Mouse (Mus musculus): ENCODE data around the gene Mmp14. TPM values are rescaled to one million over a fixed set of nuclear protein-coding genes. Genes with fewer than 3 reads are reported as not detected.

The Mmp14 gene
- polyA plus RNA-seq, 1 experiment from 2014 or later: 259 TPM

DNA sequence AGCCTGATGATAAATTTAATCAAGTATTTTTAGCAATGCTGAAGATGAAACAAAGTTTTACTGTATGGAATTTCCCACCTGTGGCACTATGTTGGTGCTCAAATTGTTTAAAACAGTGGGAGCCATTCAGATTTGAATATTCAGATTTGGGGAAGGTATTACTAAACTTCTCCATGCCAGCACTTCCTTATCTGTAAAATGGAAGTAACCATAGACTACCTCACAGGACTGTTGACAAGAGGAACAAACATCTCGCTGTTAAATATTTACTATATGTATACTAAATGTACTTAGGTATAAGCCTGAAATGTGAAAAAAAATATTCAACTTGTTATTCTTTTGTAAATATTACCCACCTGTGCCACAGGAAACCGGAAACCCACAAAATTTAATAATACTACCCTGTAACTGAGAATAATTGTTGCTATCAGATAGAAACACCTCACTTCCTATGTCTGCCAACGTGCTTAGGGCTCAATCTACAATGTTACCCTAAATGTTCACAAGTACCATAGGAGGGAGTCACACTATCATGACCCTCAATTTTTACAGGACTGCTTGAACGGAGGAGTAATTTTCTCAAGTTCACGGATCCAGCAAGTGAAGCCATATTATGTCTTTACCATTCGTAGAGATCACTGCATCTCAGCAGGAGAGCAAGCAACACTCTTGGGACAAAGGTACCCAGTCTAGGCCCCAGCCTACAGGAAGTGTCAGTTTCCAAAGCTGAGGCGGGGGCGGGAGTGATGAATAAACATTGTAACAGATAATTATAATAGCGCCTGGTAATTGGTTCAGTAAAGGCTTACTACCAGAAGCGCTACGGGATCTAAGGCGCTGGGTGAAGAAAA is 31.9 kb downstream of the Mmp14 start:
- Histone ChIP-seq H3K9me3 (replicated peaks) (no peaks in the 10 kb centered on the region), H3K4me2 (replicated peaks) (peak overlapping the region; percentile 80), H3K27ac (replicated peaks) (peak overlapping the region; percentile 82), H3K9ac (peak overlapping the region; percentile 64), H3K27me3 (no peaks in the 10 kb centered on the region), H3K36me3 (peaks cover 16% of the 10 kb centered on the region), H3K4me3 (replicated peaks) (peak overlapping the region; percentile 91), H3K4me1 (peaks cover 13% of the 10 kb centered on the region)
- 11% methylated on average over 12 of the region's 12 CpGs for WGBS
- ATAC-seq (ENCODE audit: insufficient number of reproducible peaks, low FRiP score, low TSS enrichment, low read depth): no peak; the same call in 1 of the 2 replicates

DNA sequence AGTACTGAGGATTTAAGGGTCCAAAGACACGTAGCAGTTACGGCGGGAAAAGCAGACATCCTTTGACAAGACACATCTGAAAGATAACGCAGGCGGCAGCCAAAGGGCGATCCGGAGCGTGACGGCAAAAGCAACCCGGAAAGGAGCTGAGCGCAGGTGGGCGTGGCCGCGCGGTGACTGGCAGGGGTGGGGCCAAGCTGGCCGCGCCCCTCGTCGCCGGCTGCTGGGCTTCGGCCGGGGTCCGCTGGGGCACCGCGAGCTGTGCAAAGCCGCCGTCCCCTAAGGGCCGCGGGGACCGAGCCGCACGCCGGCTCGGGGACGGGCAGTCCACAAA is 32.5 kb downstream of the Mmp14 start, which contains the start of gene Lrp10:
Gene Lrp10, plus strand, starts transcription at position 179 of the 334 bp plus-strand sequence.
- WGBS: 0% methylated on average over 35 of the region's 35 CpGs
- Histone ChIP-seq H3K4me1 (peaks cover 13% of the 10 kb centered on the region), H3K27me3 (no peaks in the 10 kb centered on the region), H3K36me3 (peaks cover 21% of the 10 kb centered on the region), H3K4me3 (replicated peaks) (peak within 1 kb of the TSS; percentile 91), H3K27ac (replicated peaks) (peak within 1 kb of the TSS; percentile 82), H3K4me2 (replicated peaks) (peak within 1 kb of the TSS; percentile 80), H3K9me3 (replicated peaks) (no peaks in the 10 kb centered on the region), H3K9ac (peak within 1 kb of the TSS; percentile 64)
- ATAC-seq (ENCODE audit: insufficient number of reproducible peaks, low FRiP score, low TSS enrichment, low read depth): peak; percentile 89

DNA sequence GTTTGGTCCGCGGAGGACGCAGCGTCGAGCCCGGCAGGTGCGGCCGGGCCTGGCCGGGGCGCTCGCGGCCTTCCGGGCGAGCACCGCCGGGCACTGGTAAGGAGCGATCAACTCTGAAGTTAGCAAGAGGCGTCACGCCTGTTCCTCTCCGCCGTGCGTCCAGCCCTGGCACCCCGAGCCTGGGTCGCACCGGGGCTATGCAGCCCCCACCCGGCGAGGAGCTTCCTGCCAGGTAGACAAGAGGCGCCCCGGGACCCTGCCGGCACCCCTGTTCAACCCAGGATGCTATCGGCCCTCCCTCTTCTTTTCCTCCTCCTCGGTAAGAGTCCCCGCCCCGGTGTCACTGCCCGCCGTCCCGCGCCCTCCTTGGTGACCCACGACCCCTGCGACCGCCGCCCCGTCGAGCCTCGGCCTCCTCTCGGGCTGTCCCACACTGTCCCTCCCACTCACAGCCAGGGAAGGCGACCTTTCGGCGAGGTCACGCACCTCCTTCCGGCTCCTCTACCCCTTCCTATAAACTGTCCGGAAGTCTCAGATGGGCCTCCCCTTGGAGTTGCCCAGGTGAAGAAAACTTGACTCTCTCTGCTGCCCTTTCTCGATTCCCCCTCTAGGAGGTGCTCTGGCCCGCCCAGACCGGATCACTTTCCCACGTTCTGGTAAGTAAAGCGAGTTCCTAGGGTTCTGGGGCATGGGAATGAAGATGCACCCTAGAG is 33.0 kb downstream of the Mmp14 start:
- Histone ChIP-seq H3K9ac (peak overlapping the region; percentile 64), H3K4me2 (replicated peaks) (peak overlapping the region; percentile 80), H3K27ac (replicated peaks) (peak overlapping the region; percentile 82), H3K36me3 (peaks cover 26% of the 10 kb centered on the region), H3K9me3 (replicated peaks) (no peaks in the 10 kb centered on the region), H3K27me3 (no peaks in the 10 kb centered on the region), H3K4me3 (replicated peaks) (peak overlapping the region; percentile 91), H3K4me1 (peaks cover 13% of the 10 kb centered on the region)
- ATAC-seq (ENCODE audit: insufficient number of reproducible peaks, low FRiP score, low TSS enrichment, low read depth): peak; percentile 71
- WGBS: 1% methylated on average over 56 of the region's 57 CpGs

DNA sequence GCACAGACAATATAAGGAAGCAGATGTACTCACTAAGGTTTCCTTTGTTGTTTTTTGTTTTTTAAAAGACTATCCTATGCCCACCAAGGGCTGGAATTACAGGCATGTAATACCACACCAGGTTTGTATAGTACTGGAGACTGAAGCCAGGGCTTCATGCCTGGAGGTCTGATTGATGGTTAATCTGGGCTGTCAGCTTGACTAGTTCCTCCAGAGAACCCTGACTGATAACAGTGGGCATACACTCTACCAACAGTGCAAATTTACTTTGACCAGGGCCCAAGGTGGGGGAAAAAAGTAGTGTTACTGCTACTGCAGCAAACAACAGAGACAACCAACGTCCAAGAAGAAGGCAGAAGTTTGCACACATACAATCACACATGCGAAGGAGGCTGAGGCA is 40.1 kb downstream of the Mmp14 start:
- Histone ChIP-seq H3K27me3 (no peaks in the 10 kb centered on the region), H3K27ac (replicated peaks) (no peak overlapping the region), H3K36me3 (peaks cover 37% of the 10 kb centered on the region), H3K9ac (no peak overlapping the region), H3K9me3 (replicated peaks) (no peaks in the 10 kb centered on the region), H3K4me3 (replicated peaks) (no peak overlapping the region), H3K4me2 (replicated peaks) (no peak overlapping the region), H3K4me1 (peaks cover 19% of the 10 kb centered on the region)
- no peak for ATAC-seq (ENCODE audit: insufficient number of reproducible peaks, low FRiP score, low TSS enrichment, low read depth)
- WGBS: 90% methylated on average over 2 of the region's 2 CpGs

DNA sequence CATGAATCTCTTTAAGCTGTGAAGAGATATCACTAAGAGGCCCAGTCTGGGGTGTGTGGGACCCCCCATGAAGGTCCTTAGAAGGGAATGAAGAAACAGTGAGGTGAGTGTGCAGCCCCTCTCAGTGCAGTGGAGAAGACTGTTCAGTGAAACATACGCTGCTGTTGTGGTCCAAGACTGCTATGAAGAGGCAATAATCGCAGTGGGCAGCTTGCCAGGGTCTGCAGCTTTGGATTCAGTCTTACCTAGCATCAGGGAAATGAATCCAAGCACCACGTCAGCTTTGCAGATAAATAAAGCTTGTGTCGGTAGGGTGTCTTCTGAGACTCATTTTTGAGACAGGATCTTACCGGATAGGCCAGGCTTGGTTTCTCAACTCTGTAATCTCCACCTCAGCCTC is 41.3 kb downstream of the Mmp14 start:
- Histone ChIP-seq H3K9ac (no peak overlapping the region), H3K9me3 (replicated peaks) (no peaks in the 10 kb centered on the region), H3K27ac (replicated peaks) (no peak overlapping the region), H3K4me2 (replicated peaks) (no peak overlapping the region), H3K4me3 (replicated peaks) (no peak overlapping the region), H3K27me3 (peaks cover 10% of the 10 kb centered on the region), H3K36me3 (peaks cover 28% of the 10 kb centered on the region), H3K4me1 (peaks cover 24% of the 10 kb centered on the region)
- no peak for ATAC-seq (ENCODE audit: insufficient number of reproducible peaks, low FRiP score, low TSS enrichment, low read depth)
- WGBS: 44% methylated on average over 5 of the region's 5 CpGs

DNA sequence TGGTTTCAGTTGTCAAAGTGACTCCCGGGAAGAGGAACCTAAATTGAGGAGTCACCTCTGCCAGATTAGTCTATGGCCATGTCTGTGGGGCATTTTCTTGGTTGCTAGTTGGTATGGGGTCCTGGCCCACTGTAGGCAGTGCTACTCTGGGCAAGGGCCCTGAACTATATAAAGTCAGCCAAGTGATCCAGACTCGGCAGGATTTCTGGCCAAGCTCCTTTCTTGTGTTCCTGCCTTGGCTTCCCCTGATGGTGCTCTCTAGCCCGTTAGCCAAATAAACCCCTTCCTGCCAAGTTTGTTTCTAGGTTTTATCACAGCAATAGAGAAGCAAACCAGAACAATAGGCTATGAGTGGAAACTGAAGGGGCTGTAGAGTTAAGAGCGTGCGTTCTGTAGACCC is 43.3 kb downstream of the Mmp14 start:
- no peak for ATAC-seq (ENCODE audit: insufficient number of reproducible peaks, low FRiP score, low TSS enrichment, low read depth)
- Histone ChIP-seq H3K27me3 (peaks cover 30% of the 10 kb centered on the region), H3K4me3 (replicated peaks) (no peak overlapping the region), H3K4me2 (replicated peaks) (no peak overlapping the region), H3K4me1 (peaks cover 31% of the 10 kb centered on the region), H3K27ac (replicated peaks) (no peak overlapping the region), H3K36me3 (peaks cover 9% of the 10 kb centered on the region), H3K9me3 (replicated peaks) (no peaks in the 10 kb centered on the region), H3K9ac (no peak overlapping the region)
- WGBS: 79% methylated on average over 5 of the region's 5 CpGs

DNA sequence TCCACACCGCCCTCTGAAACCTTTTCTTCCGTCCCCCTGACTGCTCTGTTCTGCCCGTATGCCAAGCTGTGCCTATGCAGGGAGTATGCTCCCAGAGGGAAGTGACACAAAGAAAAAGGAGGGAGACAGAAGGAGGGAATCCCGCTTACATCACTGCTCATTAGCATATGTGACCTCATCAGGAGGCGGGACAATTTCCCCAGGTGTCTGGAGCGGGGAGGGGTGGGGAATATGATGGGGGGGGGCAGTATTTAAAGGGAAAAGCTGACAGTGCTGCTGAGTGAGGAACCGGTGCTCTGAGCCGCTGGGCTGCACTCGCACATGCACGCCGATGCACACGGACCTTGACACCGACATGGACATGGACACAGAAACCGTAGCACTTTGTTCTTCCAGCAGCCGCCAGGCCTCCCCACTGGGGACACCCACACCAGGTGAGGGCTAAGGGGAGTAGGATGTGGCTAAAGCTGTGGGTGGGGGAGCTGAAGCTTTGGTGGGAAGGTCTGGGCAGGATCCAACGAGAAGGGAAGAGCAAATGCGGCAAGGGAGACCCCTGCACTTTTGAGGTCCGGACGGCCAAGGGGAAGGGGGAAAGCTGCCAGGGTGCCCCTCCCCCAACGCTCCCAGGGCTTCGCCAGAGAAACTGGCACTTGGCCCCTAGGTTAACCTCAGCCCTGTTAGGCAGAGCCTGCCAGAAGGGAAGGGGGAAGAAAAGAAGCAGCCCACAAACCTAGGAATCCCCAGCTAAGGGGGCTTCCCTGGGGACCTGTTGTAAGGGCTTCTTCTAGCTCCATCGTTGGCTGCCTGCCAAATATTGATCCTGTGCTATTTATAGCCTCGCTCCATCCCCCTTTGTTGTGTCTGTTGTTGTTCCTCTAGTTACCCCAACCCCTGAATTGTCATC is 44.8 kb downstream of the Mmp14 start, which contains the start of gene Rem2:
Gene Rem2, plus strand, starts transcription at position 160 of the 904 bp plus-strand sequence.
- H3K36me3 ChIP-seq: no peaks in the 10 kb centered on the region
- H3K4me1 ChIP-seq: peaks cover 31% of the 10 kb centered on the region
- H3K9ac ChIP-seq: peak within 1 kb of the TSS; percentile 40
- 2% methylated on average over 23 of the region's 23 CpGs for WGBS
- no peak within 1 kb of the TSS for H3K27ac ChIP-seq (replicated peaks)
- H3K4me2 ChIP-seq (replicated peaks): peak within 1 kb of the TSS; percentile 84
- H3K9me3 ChIP-seq (replicated peaks): no peaks in the 10 kb centered on the region
- peaks cover 41% of the 10 kb centered on the region for H3K27me3 ChIP-seq
- ATAC-seq (ENCODE audit: insufficient number of reproducible peaks, low FRiP score, low TSS enrichment, low read depth): peak; percentile 72
- H3K4me3 ChIP-seq (replicated peaks): peak within 1 kb of the TSS; percentile 46

DNA sequence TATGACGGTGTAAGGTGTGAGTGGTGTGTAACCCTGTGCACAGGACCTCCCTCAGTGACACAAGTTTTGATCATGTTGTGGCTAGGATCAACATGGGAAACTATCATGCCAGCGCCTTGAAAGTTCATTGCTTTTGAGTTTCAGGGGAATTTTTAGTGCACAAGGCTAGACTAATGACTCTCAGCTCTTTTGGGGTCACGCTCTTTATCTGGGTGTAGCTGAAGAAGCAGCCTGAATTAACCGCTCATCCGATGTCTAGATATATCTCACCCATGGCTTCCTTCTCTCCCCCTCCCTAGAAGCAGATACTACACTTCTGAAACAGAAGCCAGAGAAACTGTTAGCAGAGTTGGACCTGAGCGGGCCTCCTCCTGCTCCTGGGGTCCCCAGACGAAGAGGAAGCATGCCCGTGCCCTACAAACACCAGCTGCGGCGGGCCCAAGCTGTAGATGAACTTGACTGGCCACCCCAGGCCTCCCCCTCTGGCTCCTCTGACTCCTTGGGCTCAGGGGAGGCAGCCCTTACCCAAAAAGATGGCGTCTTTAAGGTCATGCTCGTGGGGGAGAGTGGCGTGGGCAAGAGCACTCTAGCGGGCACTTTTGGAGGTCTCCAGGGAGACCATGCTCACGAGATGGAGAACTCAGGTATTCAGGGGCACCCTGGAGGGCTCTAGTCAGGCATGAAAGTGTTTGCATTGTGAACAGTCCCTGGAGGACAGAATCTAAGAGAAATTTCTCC is 45.9 kb downstream of the Mmp14 start:
- ATAC-seq (ENCODE audit: insufficient number of reproducible peaks, low FRiP score, low TSS enrichment, low read depth): no peak
- 77% methylated on average over 15 of the region's 15 CpGs for WGBS
- Histone ChIP-seq H3K4me2 (replicated peaks) (no peak overlapping the region), H3K4me3 (replicated peaks) (no peak overlapping the region), H3K27me3 (peaks cover 41% of the 10 kb centered on the region), H3K36me3 (no peaks in the 10 kb centered on the region), H3K4me1 (peaks cover 30% of the 10 kb centered on the region), H3K9ac (no peak overlapping the region), H3K27ac (replicated peaks) (no peak overlapping the region), H3K9me3 (replicated peaks) (no peaks in the 10 kb centered on the region)

DNA sequence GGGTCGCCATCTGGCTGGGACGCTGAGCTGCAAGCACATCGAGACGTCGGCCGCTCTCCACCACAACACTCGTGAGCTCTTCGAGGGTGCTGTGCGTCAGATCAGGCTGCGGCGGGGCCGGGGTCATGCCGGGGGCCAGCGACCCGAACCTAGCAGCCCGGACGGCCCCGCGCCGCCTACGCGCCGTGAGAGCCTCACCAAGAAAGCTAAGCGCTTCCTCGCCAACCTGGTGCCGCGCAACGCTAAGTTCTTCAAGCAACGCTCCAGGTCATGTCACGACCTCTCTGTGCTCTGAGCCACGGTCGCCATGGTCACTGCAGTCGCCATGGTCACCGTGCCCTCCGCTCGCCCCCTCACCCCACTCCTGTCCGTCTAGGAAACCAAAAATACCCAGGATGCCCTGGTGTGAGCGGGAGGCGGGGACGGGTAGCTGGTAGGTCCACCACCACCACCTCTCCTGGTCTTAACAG is 48.1 kb downstream of the Mmp14 start:
- Histone ChIP-seq H3K27me3 (peaks cover 41% of the 10 kb centered on the region), H3K9me3 (replicated peaks) (no peaks in the 10 kb centered on the region), H3K4me3 (replicated peaks) (peak overlapping the region; percentile 43), H3K27ac (replicated peaks) (no peak overlapping the region), H3K4me1 (peaks cover 27% of the 10 kb centered on the region), H3K36me3 (no peaks in the 10 kb centered on the region), H3K9ac (peak overlapping the region; percentile 18; the same call in 1 of the 2 replicates), H3K4me2 (replicated peaks) (peak overlapping the region; percentile 68)
- 1% methylated on average over 40 of the region's 40 CpGs for WGBS
- no peak for ATAC-seq (ENCODE audit: insufficient number of reproducible peaks, low FRiP score, low TSS enrichment, low read depth)

DNA sequence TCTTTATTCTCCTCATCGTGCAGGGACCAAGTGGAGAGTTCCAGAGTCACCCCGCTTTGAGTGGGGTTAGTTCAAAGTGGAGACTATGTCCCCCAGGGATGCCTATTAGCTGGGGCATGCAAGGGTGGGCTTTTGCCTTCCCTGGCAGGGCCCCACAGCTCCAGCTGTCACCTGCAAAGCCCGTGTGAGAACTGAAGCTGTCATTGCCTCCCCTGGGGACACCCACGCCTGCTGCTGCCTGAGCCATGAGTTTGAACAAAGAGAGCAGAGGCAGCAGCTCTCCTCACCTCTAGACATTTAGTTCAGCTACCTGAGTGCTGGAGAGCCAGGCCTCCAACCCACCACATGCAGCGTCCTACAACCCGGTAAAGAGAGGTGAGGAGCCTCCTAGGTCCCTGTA is 49.3 kb downstream of the Mmp14 start:
- no peak overlapping the region for H3K27ac ChIP-seq (replicated peaks)
- no peak overlapping the region for H3K9ac ChIP-seq
- no peaks in the 10 kb centered on the region for H3K9me3 ChIP-seq (replicated peaks)
- 57% methylated on average over 6 of the region's 6 CpGs for WGBS
- H3K27me3 ChIP-seq: peaks cover 41% of the 10 kb centered on the region
- H3K36me3 ChIP-seq: no peaks in the 10 kb centered on the region
- peaks cover 23% of the 10 kb centered on the region for H3K4me1 ChIP-seq
- ATAC-seq (ENCODE audit: insufficient number of reproducible peaks, low FRiP score, low TSS enrichment, low read depth): no peak
- no peak overlapping the region for H3K4me3 ChIP-seq (replicated peaks)
- no peak overlapping the region for H3K4me2 ChIP-seq (replicated peaks)

Measured in embryonic facial prominence, embryonic 15.5 days (tissue).